Mouse (Mus musculus) lung, adult 2 months (tissue): ENCODE measurements at regions not wholly inside any gene's neighbourhood (a gene's known extent, or its start where the extent isn't known, plus 50 kb on each side); places are given as distances from the start of the nearest gene placed in this dataset.

Source experiments
- CTCF ChIP-seq: fragments of 200-500 bp; IDR thresholded peaks from 2 replicates; pipeline ENCODE4 v1.5.1; 2011; ENCODE audit warnings: mild to moderate bottlenecking, low read length, control low read depth; ENCODE audit not compliant: insufficient read depth
- POLR2A ChIP-seq: fragments of 200-500 bp; IDR thresholded peaks from 2 replicates; pipeline ENCODE4 v1.6.1; 2011; ENCODE audit warnings: low read depth, mild to moderate bottlenecking, control low read depth, low read length, borderline replicate concordance; ENCODE audit errors: extremely low read depth

DNA sequence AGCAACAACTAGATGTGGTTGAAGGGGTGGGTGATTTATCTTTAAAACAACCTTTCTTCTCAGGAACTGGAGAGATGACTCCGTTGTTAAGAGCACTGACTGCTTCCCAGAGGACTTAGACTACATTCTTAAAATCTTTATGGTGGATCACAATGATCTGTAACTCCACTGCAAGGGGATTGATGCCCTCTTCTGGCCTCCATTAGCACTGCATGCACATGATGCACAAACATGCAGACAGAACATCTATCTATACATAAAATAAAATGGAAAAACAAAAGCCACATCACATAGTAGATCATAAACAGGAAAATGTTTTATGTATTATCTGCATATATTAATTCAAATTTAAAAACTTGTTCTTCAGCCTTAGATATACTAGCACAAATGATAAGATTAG, 419.2 kb upstream of the C030005K15Rik start:
- TF ChIP-seq CTCF (no peak), POLR2A (no peak)
